Mouse (Mus musculus) cortical plate, adult 2 months (tissue): ENCODE results near the gene Ripply2.

Experiments used
- CTCF ChIP-seq: fragments of 200-500 bp; IDR thresholded peaks from 2 replicates; pipeline ENCODE4 v1.5.1; 2011; ENCODE audit warnings: mild to moderate bottlenecking, control low read depth, low read length; ENCODE audit not compliant: insufficient read depth; ENCODE audit errors: extremely low read depth
- POLR2A ChIP-seq: fragments of 200-500 bp; IDR thresholded peaks from 2 replicates; pipeline ENCODE4 v1.6.1; 2011; ENCODE audit warnings: mild to moderate bottlenecking, low read length, control low read depth; ENCODE audit not compliant: insufficient read depth; ENCODE audit errors: extremely low read depth

- no peak for TF ChIP-seq CTCF
- no peak for TF ChIP-seq POLR2A
Measured at GRCm38 (mm10) chr9:86984583-86984982, 30.8 kb upstream of the Ripply2 start.
